Mouse (Mus musculus) thymus, adult 2 months (tissue): Measurements from ENCODE around the gene Sprr4. TPM values are rescaled to one million over a fixed set of nuclear protein-coding genes. Genes with fewer than 3 reads are reported as not detected.
"Not testable (repeated sequence)": the region's sequence is repeated elsewhere in the genome, so short reads cannot be mapped to it uniquely, and the experiment has no call there.

ENCODE experiments used
- DNase-seq: peaks from one replicate; pipeline ENCODE4 v3.0.0; 2021
- H3K27ac ChIP-seq: fragments of 200-500 bp; 2 replicates; pipeline ENCODE4 v1.5.1; 2012; ENCODE audit warnings: low read length, control low read depth; ENCODE audit not compliant: control insufficient read depth, insufficient read depth
- H3K27me3 ChIP-seq: fragments of 200-500 bp; 2 replicates; pipeline ENCODE4 v1.6.1; 2012; ENCODE audit warnings: mild to moderate bottlenecking, low read length, moderate library complexity, mixed read lengths; ENCODE audit not compliant: control insufficient read depth, insufficient read depth
- H3K36me3 ChIP-seq: fragments of 200-500 bp; 2 replicates; pipeline ENCODE4 v1.6.1; 2012; ENCODE audit warnings: mild to moderate bottlenecking, low read length, moderate library complexity; ENCODE audit not compliant: control insufficient read depth, insufficient read depth
- H3K4me1 ChIP-seq: fragments of 200-500 bp; replicated peaks from 2 replicates; pipeline ENCODE4 v1.6.1; 2012; ENCODE audit warnings: low read length; ENCODE audit not compliant: control insufficient read depth, insufficient read depth
- H3K4me3 ChIP-seq: fragments of 200-500 bp; 2 replicates; pipeline ENCODE4 v1.5.1; 2012; ENCODE audit warnings: mild to moderate bottlenecking, low read length, control low read depth, moderate library complexity; ENCODE audit not compliant: control insufficient read depth, insufficient read depth
- CTCF ChIP-seq: fragments of 200-500 bp; IDR thresholded peaks from 2 replicates; pipeline ENCODE4 v1.5.1; 2012; ENCODE audit warnings: mild to moderate bottlenecking, control low read depth, low read length, moderate library complexity, borderline replicate concordance; ENCODE audit not compliant: control insufficient read depth, poor library complexity, insufficient read depth; ENCODE audit errors: extremely low read depth
- POLR2A ChIP-seq: fragments of 200-500 bp; IDR thresholded peaks from 2 replicates; pipeline ENCODE4 v1.6.1; 2012; ENCODE audit warnings: mild to moderate bottlenecking, low read length, control low read depth, moderate library complexity; ENCODE audit not compliant: control insufficient read depth, poor library complexity, insufficient read depth; ENCODE audit errors: extremely low read depth
- WGBS: fragments of 180-500 bp; shearing (Covaris S2); methylation state at CpG from one replicate; pipeline ENCODE4 v1.1.7; 2018; 5-methylcytosine and 5-hydroxymethylcytosine counted together
- polyA plus RNA-seq: library from polyadenylated mRNA; depleted of rRNA; stranded (reverse); fragments of >200 nt; gene quantifications from 2 replicates; pipeline ENCODE4 v1.2.3, GENCODE M21; 2012; rRNA removed

Gene Sprr4
- polyA plus RNA-seq: not detected in 2 replicates

DNA sequence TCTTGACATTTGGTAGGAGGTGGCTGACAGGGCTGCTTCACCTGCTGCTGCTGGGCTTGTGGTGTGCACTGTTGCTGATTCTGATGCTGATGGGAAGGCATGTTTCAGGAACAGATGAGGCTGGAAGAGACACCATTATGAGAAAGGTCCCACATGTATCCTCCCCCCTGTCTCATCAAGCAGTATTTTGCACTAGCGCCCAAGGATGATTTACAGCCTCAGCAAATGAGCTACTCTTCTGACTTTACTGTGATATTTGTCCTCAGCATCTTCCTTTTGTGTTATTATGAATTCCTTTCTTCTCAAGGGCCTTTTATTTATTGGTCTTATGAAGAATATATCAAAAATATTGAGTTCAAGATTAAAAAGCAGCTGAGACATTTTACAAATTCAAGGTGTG, at the start of gene Sprr4:
Sprr4 (minus strand) TSS at position 101 of the 400 bp plus-strand sequence.
- Histone ChIP-seq H3K27ac (no peak within 1 kb of the TSS), H3K4me3 (no peak within 1 kb of the TSS), H3K27me3 (no peaks in the 10 kb centered on the region), H3K4me1 (no peaks in the 10 kb centered on the region), H3K36me3 (no peaks in the 10 kb centered on the region)
- 91% methylated on average over 1 of the region's 1 CpGs for WGBS
- TF ChIP-seq CTCF (no peak), POLR2A (no peak)
- no peak for DNase-seq

DNA sequence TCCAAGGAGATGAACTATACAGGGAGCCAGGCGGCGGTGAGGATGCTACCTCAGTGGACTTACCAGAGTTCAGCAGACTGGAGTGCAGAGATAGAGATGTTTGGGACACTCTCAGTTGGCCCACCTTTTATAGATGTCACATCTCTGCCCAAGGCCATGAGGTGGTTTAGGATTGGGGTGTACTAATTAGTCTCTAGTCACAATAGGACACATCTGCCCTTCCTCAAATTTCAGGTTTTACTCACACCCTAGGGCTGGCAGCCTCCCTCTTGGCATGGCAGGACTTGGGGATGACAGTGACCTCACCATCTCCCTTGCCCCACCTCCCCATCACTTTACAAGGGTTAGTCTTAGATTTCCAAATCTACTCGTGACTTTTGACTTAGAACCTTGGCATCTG, 34.1 kb upstream of the Sprr4 start, which contains the start of gene 2310046K23Rik:
2310046K23Rik (minus strand) TSS at position 101 of the 400 bp plus-strand sequence.
- Histone ChIP-seq H3K4me3 (no peak within 1 kb of the TSS), H3K27me3 (no peaks in the 10 kb centered on the region), H3K27ac (no peak within 1 kb of the TSS), H3K4me1 (no peaks in the 10 kb centered on the region), H3K36me3 (no peaks in the 10 kb centered on the region)
- no peak for TF ChIP-seq POLR2A
- no peak for TF ChIP-seq CTCF
- 93% methylated on average over 3 of the region's 3 CpGs for WGBS
- no peak for DNase-seq

DNA sequence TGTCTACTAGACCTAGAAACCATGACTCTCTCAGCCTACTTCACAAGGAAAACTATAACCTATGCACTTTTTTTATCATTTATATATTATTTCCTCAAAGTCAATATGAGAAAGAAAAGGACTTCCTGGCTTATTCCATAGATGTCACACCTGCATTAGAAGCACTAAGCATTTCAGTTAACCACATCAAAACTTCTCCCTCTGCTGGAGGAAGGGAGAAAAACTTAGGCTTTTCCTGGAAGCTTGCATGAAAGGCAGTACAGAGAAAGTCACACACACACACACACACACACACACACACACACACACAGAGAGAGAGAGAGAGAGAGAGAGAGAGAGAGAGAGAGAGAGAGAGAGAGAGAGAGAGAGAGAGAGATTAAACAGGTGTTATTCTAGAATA, 12.0 kb upstream of the Sprr4 start:
- no peak for TF ChIP-seq POLR2A
- no peak for TF ChIP-seq CTCF
- H3K27me3 ChIP-seq: no peaks in the 10 kb centered on the region

DNA sequence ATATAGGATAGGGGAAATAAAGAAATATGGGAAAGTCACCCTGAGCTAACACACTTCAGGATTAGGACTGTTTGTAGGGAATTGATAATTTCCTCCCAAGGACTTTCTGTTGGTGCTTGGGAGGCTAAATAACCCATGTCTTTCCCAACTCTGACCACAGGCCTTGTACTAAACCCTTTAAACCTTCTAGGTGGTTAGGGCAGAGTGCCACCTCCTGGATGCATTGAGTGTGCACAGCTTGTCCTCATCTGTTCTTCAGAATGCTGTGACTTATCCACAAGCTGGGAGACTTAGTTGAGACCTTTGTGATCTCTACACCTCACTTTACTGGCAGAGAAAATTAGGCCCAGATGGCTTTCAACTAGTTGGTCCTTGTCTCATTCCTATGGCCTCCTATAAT, 10.5 kb upstream of the Sprr4 start:
- Histone ChIP-seq H3K4me3 (no peak overlapping the region), H3K27ac (no peak overlapping the region), H3K27me3 (no peaks in the 10 kb centered on the region), H3K4me1 (no peaks in the 10 kb centered on the region), H3K36me3 (no peaks in the 10 kb centered on the region)
- TF ChIP-seq POLR2A (no peak), CTCF (no peak)
- DNase-seq: no peak

More for the DNA sequence above, 12.0 kb upstream of the Sprr4 start:
- Histone ChIP-seq H3K27ac (no peak overlapping the region), H3K36me3 (no peaks in the 10 kb centered on the region), H3K4me3 (no peak overlapping the region), H3K4me1 (no peaks in the 10 kb centered on the region)
- DNase-seq: no peak

DNA sequence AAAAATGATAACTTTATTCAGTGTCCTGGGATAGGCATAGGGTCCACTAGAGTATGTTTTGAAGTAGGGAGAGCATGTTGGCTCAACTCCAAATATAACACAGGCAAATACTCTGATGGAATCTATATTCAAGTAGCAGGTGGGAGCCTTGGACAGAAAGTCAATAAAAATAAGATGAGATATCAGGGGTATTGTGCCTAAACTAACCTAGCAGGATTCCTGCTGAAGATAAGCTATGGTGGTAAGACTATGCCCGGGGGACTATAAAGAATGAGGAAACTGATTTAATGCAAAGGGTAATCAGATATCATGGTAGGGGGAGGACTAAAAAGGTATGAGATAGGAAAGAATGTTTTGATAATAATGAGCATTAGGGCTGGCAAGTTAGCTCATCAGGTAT, 7.9 kb upstream of the Sprr4 start:
- TF ChIP-seq POLR2A (no peak), CTCF (no peak)
- WGBS: 85% methylated on average over 1 of the region's 1 CpGs
- no peaks in the 10 kb centered on the region for H3K4me1 ChIP-seq
- H3K27me3 ChIP-seq: no peaks in the 10 kb centered on the region
- no peak for DNase-seq
- no peaks in the 10 kb centered on the region for H3K36me3 ChIP-seq
- H3K27ac ChIP-seq: no peak overlapping the region
- no peak overlapping the region for H3K4me3 ChIP-seq

DNA sequence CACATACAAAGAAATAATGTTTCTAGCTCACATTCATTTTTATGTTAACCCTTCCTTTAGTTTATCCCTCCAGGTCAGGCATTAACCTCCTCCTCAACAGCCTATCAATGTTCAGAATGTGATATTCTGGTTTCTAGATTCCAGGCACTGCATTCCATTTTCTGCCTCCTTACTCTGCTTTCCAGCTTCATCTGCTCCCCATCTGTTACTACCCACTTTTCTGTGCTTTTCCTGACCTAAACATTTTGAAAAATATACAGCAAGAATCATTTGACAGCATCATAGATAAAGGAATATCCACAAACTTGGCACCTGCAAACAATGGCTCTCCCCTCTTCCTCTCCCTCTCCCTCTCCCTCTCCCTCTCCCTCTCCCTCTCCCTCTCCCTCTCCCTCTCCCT, 3.2 kb upstream of the Sprr4 start:
- no peak for DNase-seq
- no peaks in the 10 kb centered on the region for H3K36me3 ChIP-seq
- no peak overlapping the region for H3K27ac ChIP-seq
- no peaks in the 10 kb centered on the region for H3K4me1 ChIP-seq
- H3K4me3 ChIP-seq: no peak overlapping the region
- H3K27me3 ChIP-seq: no peaks in the 10 kb centered on the region
- TF ChIP-seq POLR2A (no peak), CTCF (no peak)

DNA sequence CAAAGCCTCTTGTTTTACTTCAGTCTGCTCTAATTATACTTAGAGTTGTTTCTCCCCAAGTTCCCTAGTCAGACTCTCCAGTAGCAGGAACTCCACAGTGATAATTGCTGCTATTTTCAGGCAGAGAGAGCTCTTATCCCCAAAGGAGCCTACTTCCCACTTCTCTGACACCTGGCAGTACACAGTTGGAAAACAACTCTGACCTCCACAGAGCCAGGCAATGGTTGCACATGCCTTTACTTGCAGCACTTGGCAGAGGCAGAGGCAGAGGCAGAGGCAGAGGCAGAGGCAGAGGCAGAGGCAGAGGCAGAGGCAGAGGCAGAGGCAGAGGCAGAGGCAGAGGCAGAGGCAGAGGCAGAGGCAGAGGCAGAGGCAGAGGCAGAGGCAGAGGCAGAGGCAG, 10.0 kb downstream of the Sprr4 start:
- H3K27me3 ChIP-seq, H3K4me3 ChIP-seq, H3K27ac ChIP-seq, DNase-seq, H3K36me3 ChIP-seq, H3K4me1 ChIP-seq: not testable (repeated sequence)

DNA sequence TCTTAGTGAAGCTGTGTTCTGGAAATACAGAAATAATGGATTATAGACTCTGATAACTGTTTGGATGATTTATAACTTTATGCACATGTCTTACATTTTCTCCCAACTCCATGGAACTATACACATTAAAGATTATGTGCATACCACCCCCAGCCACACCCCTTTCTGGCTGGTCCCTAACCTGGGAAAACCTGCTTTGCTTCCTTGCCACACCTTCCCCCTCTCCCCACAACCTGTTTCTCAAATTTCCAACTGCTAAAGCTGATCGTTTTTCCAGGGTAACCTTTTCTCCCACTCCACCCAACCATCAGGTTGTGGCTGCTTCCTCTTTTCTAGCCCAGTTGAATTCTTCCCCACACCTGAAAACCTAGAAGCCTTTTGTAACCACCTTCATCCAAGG, 14.0 kb downstream of the Sprr4 start:
- no peak overlapping the region for H3K4me3 ChIP-seq
- no peaks in the 10 kb centered on the region for H3K36me3 ChIP-seq
- H3K4me1 ChIP-seq: no peaks in the 10 kb centered on the region
- no peak for TF ChIP-seq POLR2A
- no peak for TF ChIP-seq CTCF
- H3K27me3 ChIP-seq: no peaks in the 10 kb centered on the region
- no peak for DNase-seq
- 17% methylated on average over 1 of the region's 1 CpGs for WGBS
- H3K27ac ChIP-seq: no peak overlapping the region
